Mouse (Mus musculus) heart, embryonic 15.5 days (tissue): Measurements from ENCODE around the gene Dmbx1. TPM values are rescaled to one million over a fixed set of nuclear protein-coding genes. Genes with fewer than 3 reads are reported as not detected.

Source experiments
- ATAC-seq: fragments of 200-750 bp; cut with Nextera tagmentation; replicated peaks from 2 replicates; pipeline ENCODE4 v1.8.0; 2017; ENCODE audit warnings: low read depth, moderate TSS enrichment; ENCODE audit not compliant: insufficient number of reproducible peaks, insufficient read depth, low FRiP score
- H3K27ac ChIP-seq: fragments of 300-500 bp; sonication (generic); 2 replicates; pipeline ENCODE4 v1.5.1; 2015; ENCODE audit warnings: mild to moderate bottlenecking, inconsistent platforms
- H3K27me3 ChIP-seq: fragments of 300-500 bp; sonication (generic); 2 replicates; pipeline ENCODE4 v1.6.1; 2015; ENCODE audit warnings: inconsistent platforms
- H3K36me3 ChIP-seq: fragments of 300-500 bp; sonication (generic); 2 replicates; pipeline ENCODE4 v1.6.1; 2015; ENCODE audit warnings: mild to moderate bottlenecking, inconsistent platforms
- H3K4me1 ChIP-seq: fragments of 300-500 bp; sonication (generic); replicated peaks from 2 replicates; pipeline ENCODE4 v1.6.1; 2015; ENCODE audit warnings: inconsistent platforms
- H3K4me2 ChIP-seq: fragments of 300-500 bp; sonication (generic); 2 replicates; pipeline ENCODE4 v1.6.1; 2015; ENCODE audit warnings: inconsistent platforms, mild to moderate bottlenecking, moderate library complexity
- H3K4me3 ChIP-seq: fragments of 300-500 bp; sonication (generic); 2 replicates; pipeline ENCODE4 v1.5.1; 2015; ENCODE audit warnings: mild to moderate bottlenecking, inconsistent platforms
- H3K9ac ChIP-seq: fragments of 300-500 bp; sonication (generic); 2 replicates; pipeline ENCODE4 v1.6.1; 2015; ENCODE audit warnings: mild to moderate bottlenecking, inconsistent platforms
- H3K9me3 ChIP-seq: fragments of 300-500 bp; sonication (generic); replicated peaks from 2 replicates; pipeline ENCODE4 v1.6.1; 2016; ENCODE audit warnings: inconsistent platforms
- WGBS: fragments of 180-500 bp; shearing (Covaris S2); methylation state at CpG from one replicate; pipeline ENCODE4 v1.1.7; 2015; ENCODE audit warnings: mixed read lengths; 5-methylcytosine and 5-hydroxymethylcytosine counted together
- polyA plus RNA-seq: library from polyadenylated mRNA; unstranded; fragments of >200 nt; fragmentation: Nextera tagmentation; extraction: Ambion mirVana; gene quantifications from 2 replicates; pipeline ENCODE4 v1.2.1, GENCODE M21; 2015

Gene Dmbx1
- polyA plus RNA-seq, 1 experiment from 2014 or later: 0.03 TPM

DNA sequence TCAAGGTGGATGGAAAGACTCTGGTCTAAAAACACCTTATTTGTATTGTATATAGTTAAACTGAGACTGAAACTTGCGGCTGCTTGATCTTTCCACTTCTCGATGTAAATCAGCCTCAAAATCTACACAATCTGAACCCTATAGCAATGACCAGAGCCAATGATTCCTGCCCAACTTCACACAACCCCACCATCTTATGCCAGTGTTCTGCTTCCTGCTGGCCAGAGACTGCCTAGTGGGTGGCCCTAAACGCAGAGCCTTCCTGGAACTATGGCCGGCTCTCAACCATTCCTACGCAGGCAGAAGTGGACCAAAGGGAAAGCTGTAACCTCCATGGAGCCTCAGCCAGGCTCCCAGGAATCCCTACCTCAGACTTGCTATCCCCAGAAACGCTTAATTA, 24.0 kb upstream of the Dmbx1 start:
- peak overlapping the region; percentile 91; the same call in 1 of the 2 replicates for H3K4me2 ChIP-seq
- no peaks in the 10 kb centered on the region for H3K9me3 ChIP-seq

GRCm38 (mm10) chr4:115962671-115963412, 23.1 kb upstream of the Dmbx1 start:
- H3K4me3 ChIP-seq: peak overlapping the region; percentile 64
- no peak overlapping the region for H3K27ac ChIP-seq
- peak overlapping the region; percentile 65 for H3K9ac ChIP-seq
- WGBS: under 1% methylated on average over 79 of the region's 79 CpGs
- ATAC-seq: peak; percentile 44; the same call in 1 of the 2 replicates
- H3K9me3 ChIP-seq: no peaks in the 10 kb centered on the region
- peaks cover 87% of the 10 kb centered on the region for H3K27me3 ChIP-seq
- no peaks in the 10 kb centered on the region for H3K36me3 ChIP-seq
- H3K4me1 ChIP-seq: peaks cover 15% of the 10 kb centered on the region
- peak overlapping the region; percentile 91 for H3K4me2 ChIP-seq

More for the DNA sequence above, 24.0 kb upstream of the Dmbx1 start:
- Histone ChIP-seq H3K27me3 (peaks cover 91% of the 10 kb centered on the region), H3K4me1 (peaks cover 15% of the 10 kb centered on the region), H3K9ac (no peak overlapping the region), H3K36me3 (no peaks in the 10 kb centered on the region), H3K4me3 (peak overlapping the region; percentile 64), H3K27ac (no peak overlapping the region)
- 16% methylated on average over 6 of the region's 6 CpGs for WGBS
- no peak for ATAC-seq

DNA sequence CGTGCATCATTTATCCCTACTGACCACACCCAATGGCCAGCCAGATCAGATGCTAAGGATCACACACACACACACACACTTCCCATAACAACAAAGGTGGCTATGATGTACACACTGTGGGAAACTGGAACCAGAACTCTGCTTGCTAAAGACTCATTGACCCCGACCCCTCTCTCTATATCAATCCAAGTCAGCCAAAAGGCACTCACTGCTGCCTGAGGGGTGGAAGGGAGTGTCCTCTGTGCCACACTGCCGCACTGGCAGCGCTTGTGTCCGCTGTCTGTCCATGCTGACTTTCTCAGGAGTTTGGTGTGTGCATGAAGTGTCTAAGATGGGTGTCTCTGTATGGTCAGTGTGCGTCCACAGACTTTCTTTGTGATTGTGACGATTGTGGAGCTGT, 22.3 kb upstream of the Dmbx1 start:
- Histone ChIP-seq H3K36me3 (no peaks in the 10 kb centered on the region), H3K27me3 (peaks cover 87% of the 10 kb centered on the region), H3K4me2 (peak overlapping the region; percentile 91), H3K9ac (no peak overlapping the region), H3K4me3 (peak overlapping the region; percentile 64), H3K4me1 (peaks cover 15% of the 10 kb centered on the region), H3K9me3 (no peaks in the 10 kb centered on the region), H3K27ac (no peak overlapping the region)
- WGBS: 13% methylated on average over 7 of the region's 7 CpGs
- ATAC-seq: no peak

DNA sequence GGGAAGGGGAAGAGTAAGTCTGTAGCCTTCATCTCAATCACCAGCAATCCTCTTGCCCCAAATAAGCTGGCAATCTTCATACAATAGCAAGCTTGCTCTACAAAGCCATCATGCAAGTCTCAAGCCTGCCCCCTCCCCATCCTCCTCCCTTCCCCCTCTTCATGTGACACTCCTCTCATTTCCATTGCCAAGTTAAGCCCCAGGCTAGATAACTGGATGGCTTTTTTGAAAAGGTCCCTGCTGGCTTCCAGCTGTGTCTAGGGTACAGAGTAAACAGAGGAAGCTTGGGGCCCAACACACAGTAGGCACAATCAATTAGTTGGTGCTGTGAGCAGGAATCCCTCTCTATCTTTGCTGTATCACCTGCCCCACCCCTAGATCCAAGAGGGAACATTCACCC, 19.8 kb upstream of the Dmbx1 start:
- H3K36me3 ChIP-seq: no peaks in the 10 kb centered on the region
- ATAC-seq: no peak
- no peak overlapping the region for H3K4me3 ChIP-seq
- H3K9ac ChIP-seq: no peak overlapping the region
- no peak overlapping the region for H3K4me2 ChIP-seq
- peaks cover 91% of the 10 kb centered on the region for H3K27me3 ChIP-seq
- peaks cover 12% of the 10 kb centered on the region for H3K4me1 ChIP-seq
- H3K27ac ChIP-seq: no peak overlapping the region
- H3K9me3 ChIP-seq: no peaks in the 10 kb centered on the region

DNA sequence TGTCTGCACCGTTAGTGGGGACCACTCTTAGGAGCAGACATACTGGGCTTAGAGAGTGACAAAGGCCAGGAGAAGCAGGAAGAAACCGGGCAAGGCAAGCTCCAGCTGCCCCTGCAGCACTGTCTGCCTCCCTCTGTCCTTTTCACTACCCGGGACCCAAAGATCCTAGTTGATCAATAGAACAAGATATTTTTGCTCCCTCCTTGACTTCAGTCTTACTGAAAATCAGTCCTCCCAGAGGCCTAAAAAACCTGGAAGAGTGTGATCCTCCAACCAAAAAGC, 15.7 kb upstream of the Dmbx1 start:
- no peak overlapping the region for H3K27ac ChIP-seq

DNA sequence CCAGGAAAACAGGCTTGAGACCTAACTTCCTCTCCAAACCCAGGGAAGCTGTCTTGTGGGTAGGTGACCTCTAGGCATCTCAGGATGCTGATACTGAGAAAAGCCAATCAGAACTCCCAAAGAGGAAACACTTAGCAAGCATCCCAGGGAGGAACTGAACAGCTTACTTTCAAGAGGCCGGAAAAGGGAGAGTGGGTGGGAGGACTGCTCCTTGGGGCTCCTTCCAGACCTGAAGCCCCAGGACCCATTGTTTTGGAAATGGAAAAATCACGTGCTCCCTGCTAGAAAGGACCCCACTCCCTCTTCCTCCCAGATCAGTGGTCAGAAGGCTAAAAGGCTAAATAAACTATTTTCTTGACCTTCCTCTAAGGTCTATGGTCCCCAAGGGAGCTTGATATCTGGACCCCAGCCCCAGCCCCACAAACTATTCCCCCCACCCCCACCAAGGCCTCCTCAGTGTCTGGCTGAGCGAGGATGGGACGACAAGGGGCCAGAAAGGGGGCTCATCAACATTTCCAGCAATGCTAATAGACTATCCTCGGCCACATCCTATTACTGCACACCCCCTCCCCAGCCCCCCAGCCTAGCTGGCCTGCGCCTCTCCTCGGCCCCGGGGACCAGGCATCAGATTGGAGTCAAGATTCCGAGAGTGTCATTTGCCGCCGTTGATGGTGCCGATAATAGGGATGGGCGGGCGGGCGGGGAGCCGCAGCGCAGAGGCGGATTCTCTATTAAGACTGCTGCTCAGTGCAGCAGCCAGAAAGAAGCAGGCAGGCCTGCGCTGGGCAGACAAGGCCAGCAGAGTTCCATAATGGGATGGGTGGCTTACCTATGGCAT, 15.1 kb upstream of the Dmbx1 start:
- Histone ChIP-seq H3K36me3 (no peaks in the 10 kb centered on the region), H3K9me3 (no peaks in the 10 kb centered on the region), H3K4me1 (no peaks in the 10 kb centered on the region), H3K4me2 (no peak overlapping the region), H3K9ac (no peak overlapping the region), H3K4me3 (no peak overlapping the region), H3K27ac (no peak overlapping the region), H3K27me3 (peaks cover 91% of the 10 kb centered on the region)
- 4% methylated on average over 19 of the region's 19 CpGs for WGBS
- ATAC-seq: no peak

More for the DNA sequence above, 15.7 kb upstream of the Dmbx1 start:
- peaks cover 91% of the 10 kb centered on the region for H3K27me3 ChIP-seq
- H3K9ac ChIP-seq: no peak overlapping the region
- no peaks in the 10 kb centered on the region for H3K9me3 ChIP-seq
- H3K4me2 ChIP-seq: no peak overlapping the region
- 8% methylated on average over 3 of the region's 3 CpGs for WGBS
- H3K4me3 ChIP-seq: no peak overlapping the region
- no peak for ATAC-seq
- H3K4me1 ChIP-seq: no peaks in the 10 kb centered on the region
- H3K36me3 ChIP-seq: no peaks in the 10 kb centered on the region

DNA sequence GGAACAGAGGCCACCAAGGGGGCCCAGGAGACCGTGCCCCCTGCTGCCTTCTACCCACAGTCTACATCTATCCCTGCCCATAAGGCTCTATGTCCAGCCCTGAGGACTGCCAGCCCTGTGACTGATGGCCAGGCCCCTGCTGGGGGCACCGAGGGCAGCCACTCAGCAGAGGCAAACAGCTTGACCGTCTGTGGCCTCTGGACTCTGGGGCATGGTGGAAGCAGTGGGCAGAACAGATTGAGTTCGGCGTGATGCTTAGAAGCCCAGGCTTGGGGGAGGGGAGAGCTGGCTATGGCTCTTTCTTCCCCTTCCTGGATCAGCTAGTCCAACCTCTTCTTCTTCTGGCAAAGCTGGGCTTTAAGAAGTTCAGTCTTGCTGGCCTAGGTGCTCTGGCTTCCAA, 13.8 kb upstream of the Dmbx1 start:
- H3K27ac ChIP-seq: no peak overlapping the region
- WGBS: 42% methylated on average over 5 of the region's 5 CpGs
- no peak for ATAC-seq
- no peak overlapping the region for H3K9ac ChIP-seq
- H3K4me1 ChIP-seq: no peaks in the 10 kb centered on the region
- H3K4me2 ChIP-seq: no peak overlapping the region
- H3K36me3 ChIP-seq: no peaks in the 10 kb centered on the region
- H3K27me3 ChIP-seq: peaks cover 95% of the 10 kb centered on the region
- no peaks in the 10 kb centered on the region for H3K9me3 ChIP-seq
- H3K4me3 ChIP-seq: no peak overlapping the region

- ATAC-seq: no peak
- Histone ChIP-seq H3K9ac (no peak overlapping the region), H3K4me1 (no peaks in the 10 kb centered on the region), H3K9me3 (no peaks in the 10 kb centered on the region), H3K27me3 (peaks cover 97% of the 10 kb centered on the region), H3K27ac (no peak overlapping the region), H3K36me3 (no peaks in the 10 kb centered on the region), H3K4me2 (no peak overlapping the region), H3K4me3 (no peak overlapping the region)
- 16% methylated on average over 6 of the region's 6 CpGs for WGBS
Measured at GRCm38 (mm10) chr4:115952758-115953157, 13.0 kb upstream of the Dmbx1 start.

- no peaks in the 10 kb centered on the region for H3K36me3 ChIP-seq
- under 1% methylated on average over 40 of the region's 41 CpGs for WGBS
- no peak overlapping the region for H3K9ac ChIP-seq
- H3K4me3 ChIP-seq: no peak overlapping the region
- H3K9me3 ChIP-seq: no peaks in the 10 kb centered on the region
- no peak overlapping the region for H3K27ac ChIP-seq
- ATAC-seq: no peak
- peaks cover 100% of the 10 kb centered on the region for H3K27me3 ChIP-seq
- peaks cover 12% of the 10 kb centered on the region for H3K4me1 ChIP-seq
- H3K4me2 ChIP-seq: no peak overlapping the region
Measured at GRCm38 (mm10) chr4:115943669-115944314, 4.1 kb upstream of the Dmbx1 start.

- WGBS: 5% methylated on average over 9 of the region's 9 CpGs
- ATAC-seq: no peak
- peaks cover 18% of the 10 kb centered on the region for H3K4me1 ChIP-seq
Measured at GRCm38 (mm10) chr4:115941242-115941820, 1.6 kb upstream of the Dmbx1 start.

DNA sequence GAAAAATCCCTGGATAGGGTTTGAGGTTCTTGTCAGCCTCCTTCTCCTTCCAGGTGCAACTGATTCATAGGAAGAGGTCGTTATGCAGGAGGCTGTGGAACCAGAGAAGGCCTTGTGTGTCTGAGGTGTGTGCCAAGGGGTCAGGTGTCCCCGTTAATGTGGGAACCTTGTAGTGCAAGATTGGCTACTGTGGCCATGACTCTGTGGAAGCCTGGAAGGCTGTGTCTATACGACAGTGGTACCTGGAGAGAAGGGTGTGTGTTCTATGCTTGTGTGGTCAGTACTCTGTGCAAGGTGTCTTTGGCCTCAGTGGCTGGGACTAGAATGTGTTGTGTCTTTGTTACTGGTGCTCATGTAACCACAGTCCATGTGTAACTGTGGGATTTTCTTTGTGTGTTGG, 955 bp upstream of the Dmbx1 start:
- Histone ChIP-seq H3K4me1 (peaks cover 24% of the 10 kb centered on the region), H3K4me3 (no peak overlapping the region), H3K4me2 (no peak overlapping the region), H3K9ac (no peak overlapping the region), H3K36me3 (no peaks in the 10 kb centered on the region), H3K27me3 (peaks cover 100% of the 10 kb centered on the region), H3K27ac (no peak overlapping the region), H3K9me3 (no peaks in the 10 kb centered on the region)
- 8% methylated on average over 3 of the region's 3 CpGs for WGBS
- ATAC-seq: no peak

More at GRCm38 (mm10) chr4:115941242-115941820, 1.6 kb upstream of the Dmbx1 start:
- H3K9ac ChIP-seq: no peak overlapping the region
- H3K9me3 ChIP-seq: no peaks in the 10 kb centered on the region
- peaks cover 100% of the 10 kb centered on the region for H3K27me3 ChIP-seq
- H3K4me2 ChIP-seq: no peak overlapping the region
- no peak overlapping the region for H3K4me3 ChIP-seq
- H3K27ac ChIP-seq: no peak overlapping the region
- H3K36me3 ChIP-seq: no peaks in the 10 kb centered on the region
